Comparison of ENCODE assay signal across 8 mouse cellular contexts in the genomic region with DNA sequence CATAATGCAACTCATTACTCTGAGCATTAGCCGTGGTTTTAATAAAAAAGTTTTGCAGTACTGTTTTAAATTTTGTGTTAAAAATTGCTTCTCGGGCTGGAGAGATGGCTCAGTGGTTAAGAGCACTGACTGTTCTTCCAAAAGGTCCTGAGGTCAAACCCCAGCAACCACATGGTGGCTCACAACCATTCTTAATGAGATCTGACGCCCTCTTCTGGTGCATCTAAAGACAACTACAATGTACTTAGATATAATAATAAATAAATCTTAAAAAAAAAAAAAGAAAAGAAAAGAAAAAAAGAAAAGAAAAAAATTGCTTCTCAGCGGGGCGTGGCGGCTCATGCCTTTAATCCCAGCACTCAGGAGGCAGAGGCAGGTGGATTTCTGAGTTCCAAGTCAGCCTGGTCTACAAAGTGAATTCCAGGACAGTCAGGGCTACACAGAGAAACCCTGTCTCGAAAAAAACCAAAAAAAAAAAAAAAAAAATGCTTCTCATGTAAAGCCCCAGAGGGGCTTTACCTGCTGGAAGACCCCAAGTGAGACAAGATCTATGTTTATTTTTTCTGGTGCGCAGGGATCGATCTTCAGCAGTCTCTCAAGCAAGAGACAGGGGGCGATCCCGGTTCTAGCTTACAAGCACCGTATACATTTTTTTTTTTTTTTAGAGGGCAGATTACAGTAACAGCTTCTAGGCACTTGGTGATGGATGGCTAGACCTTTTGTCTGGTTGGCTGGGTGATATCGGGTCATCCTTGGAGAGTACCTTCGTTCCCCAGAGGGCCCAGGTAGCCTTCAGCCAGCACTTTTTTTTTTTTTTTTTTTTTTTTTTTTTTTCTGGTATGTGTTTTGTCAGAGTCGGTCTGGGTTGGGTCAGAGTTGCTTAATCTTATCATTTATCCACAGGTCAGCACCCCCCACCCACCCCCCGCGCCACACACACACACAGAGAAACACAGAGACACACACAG. TPM values are rescaled to one million over a fixed set of nuclear protein-coding genes. Genes with fewer than 3 reads are reported as not detected.
DNase-seq lines count a peak whose midpoint lies in the region; ATAC-seq and TF ChIP-seq lines count a peak whose summit lies in the region.

No protein-coding gene starts in this region.

- 24% methylated on average over 17 of the region's 17 CpGs for WGBS in hindbrain, embryonic 16.5 days
- WGBS in liver, adult 2 months: 24% methylated on average over 17 of the region's 17 CpGs

- peak overlapping the region; percentile 10; the same call in 1 of the 2 replicates for H3K27ac ChIP-seq in embryonic fibroblast, embryonic 13.5 days (ENCODE audit: insufficient read depth, low read length)
- H3K27ac ChIP-seq in hindbrain, embryonic 16.5 days (ENCODE audit: low read depth, low read length): no peak overlapping the region
- H3K27ac ChIP-seq in liver, adult 2 months (replicated peaks; ENCODE audit: insufficient read depth, low read depth, low read length): peak overlapping the region; percentile 98

- H3K4me2 ChIP-seq in hindbrain, embryonic 16.5 days (ENCODE audit: low read length): peak overlapping the region; percentile 75
- H3K4me2 ChIP-seq in myocyte (ENCODE audit: low read depth): peak overlapping the region; percentile 66

- peak overlapping the region; percentile 37 for H3K4me3 ChIP-seq in embryonic fibroblast, embryonic 13.5 days (ENCODE audit: insufficient read depth, low read length)
- peak overlapping the region; percentile 88 for H3K4me3 ChIP-seq in hindbrain, embryonic 16.5 days (ENCODE audit: low read length)
- peak overlapping the region; percentile 94 for H3K4me3 ChIP-seq in liver, adult 2 months (ENCODE audit: insufficient read depth, low read depth, low read length)
- H3K4me3 ChIP-seq in myocyte: peak overlapping the region; percentile 52

- no peaks in the 10 kb centered on the region for H3K36me3 ChIP-seq in hindbrain, embryonic 16.5 days (ENCODE audit: control insufficient read depth, insufficient read depth, low read length)
- no peaks in the 10 kb centered on the region; the same call in 1 of the 2 replicates for H3K36me3 ChIP-seq in liver, adult 2 months (ENCODE audit: control insufficient read depth, insufficient read depth, low read length)
- H3K36me3 ChIP-seq in myocyte (ENCODE audit: control insufficient read depth, insufficient read depth): no peaks in the 10 kb centered on the region

- no peaks in the 10 kb centered on the region for H3K4me1 ChIP-seq in embryonic fibroblast, embryonic 13.5 days (ENCODE audit: control insufficient read depth, insufficient read depth, low read length)
- no peaks in the 10 kb centered on the region for H3K4me1 ChIP-seq in hindbrain, embryonic 16.5 days (ENCODE audit: control insufficient read depth, insufficient read depth, low read depth, low read length)
- peaks cover 4% of the 10 kb centered on the region; the same call in 1 of the 2 replicates for H3K4me1 ChIP-seq in liver, adult 2 months (ENCODE audit: control insufficient read depth, insufficient read depth, low read length)

- no peaks in the 10 kb centered on the region for H3K27me3 ChIP-seq in hindbrain, embryonic 16.5 days (replicated peaks; ENCODE audit: control insufficient read depth, insufficient read depth, low read length)
- no peaks in the 10 kb centered on the region for H3K27me3 ChIP-seq in liver, adult 2 months (ENCODE audit: control insufficient read depth, insufficient read depth, low read length)
- H3K27me3 ChIP-seq in myocyte (ENCODE audit: control insufficient read depth, insufficient read depth, insufficient read length): no peaks in the 10 kb centered on the region

- ATAC-seq in hindbrain, embryonic 16.5 days: peak; percentile 65

- H3K9me3 ChIP-seq in hindbrain, embryonic 16.5 days (ENCODE audit: control insufficient read depth, low read length): no peaks in the 10 kb centered on the region

- TF ChIP-seq POLR2A in embryonic fibroblast, embryonic 13.5 days (IDR thresholded peaks at IDR 0.05; ENCODE audit: low read depth, low read length): no peak
- TF ChIP-seq POLR2A in liver, adult 2 months (IDR thresholded peaks at IDR 0.05; ENCODE audit: extremely low read depth, insufficient read depth, low read length): no peak
- TF ChIP-seq POLR2A in myocyte (IDR thresholded peaks at IDR 0.05; ENCODE audit: insufficient read length, low read depth): no peak

- no peaks in the 10 kb centered on the region; the same call in 1 of the 2 replicates for H3K79me2 ChIP-seq in liver, adult 2 months (ENCODE audit: control insufficient read depth, insufficient read depth, low read length)
- peaks cover 2% of the 10 kb centered on the region for H3K79me2 ChIP-seq in myocyte (ENCODE audit: control insufficient read depth, insufficient read depth)

- H3K9ac ChIP-seq in hindbrain, embryonic 16.5 days (ENCODE audit: low read depth, low read length): peak overlapping the region; percentile 86; the same call in 1 of the 2 replicates
- peak overlapping the region; percentile 61 for H3K9ac ChIP-seq in liver, adult 2 months (ENCODE audit: low read depth, low read length)

- DNase-seq in layer of hippocampus, adult 11-12 months (ENCODE audit: low spot score): peak; percentile 12
- DNase-seq in layer of hippocampus, adult 9-10 months (ENCODE audit: low spot score): no peak
- DNase-seq in brain, adult 2 months (ENCODE audit: low read depth, low spot score): peak; percentile 76
- DNase-seq in liver, adult 2 months (ENCODE audit: extremely low read depth, low read depth, low spot score): peak; percentile 91
- DNase-seq in thymus, postnatal 25 days: peak; percentile 63

- no peak for TF ChIP-seq CTCF in embryonic fibroblast, embryonic 13.5 days (IDR thresholded peaks at IDR 0.05; ENCODE audit: borderline replicate concordance, insufficient read depth, low read length)
- no peak for TF ChIP-seq CTCF in liver, adult 2 months (IDR thresholded peaks at IDR 0.05; ENCODE audit: low read depth, low read length)

- H3ac ChIP-seq in myocyte (ENCODE audit: control insufficient read depth, insufficient read length): peak overlapping the region; percentile 90

TF ChIP-seq in myocyte, 11 proteins besides CTCF, POLR2A, EP300 and RAD21:
- TF ChIP-seq SRF (IDR thresholded peaks at IDR 0.05; ENCODE audit: control insufficient read depth, insufficient read length, low read depth) (no peak), TCF12 (IDR thresholded peaks at IDR 0.05; ENCODE audit: insufficient read depth, poor library complexity, severe bottlenecking) (no peak), CEBPB (IDR thresholded peaks at IDR 0.05; ENCODE audit: insufficient read depth, poor library complexity, severe bottlenecking) (0 out of 2 replicates have a peak, but pooled peaks have one; percentile 34)

RNA-seq across cellular contexts. Expression of gene Zfp809, which starts 0.7 kb away (rescaled TPM):
- polyA plus RNA-seq in embryonic fibroblast, embryonic 13.5 days (2011; ENCODE audit: insufficient read length, low read depth, missing spikeins): 35.7 and 38.8 TPM in 2 replicates
- polyA plus RNA-seq in hindbrain, embryonic 16.5 days (2015; fragmentation: Nextera tagmentation; extraction: Ambion mirVana): 9.3 and 10.2 TPM in 2 replicates
- 15.8 and 18.6 TPM in 2 replicates for total RNA-seq in liver, adult 2 months (2014; rRNA removed)
- polyA plus RNA-seq in liver, adult 2 months (2012; rRNA removed): 12.8 and 15.5 TPM in 2 replicates
- polyA plus RNA-seq in myocyte (2012; fragmentation: generic; extraction: Trizol): 4.3 TPM

RNA-seq across cellular contexts. Expression of gene Zfp599, which starts 34.9 kb away (rescaled TPM):
- polyA plus RNA-seq in embryonic fibroblast, embryonic 13.5 days (2011; ENCODE audit: insufficient read length, low read depth, missing spikeins): 3.3 and 3.6 TPM in 2 replicates
- 7.1 and 7.4 TPM in 2 replicates for polyA plus RNA-seq in hindbrain, embryonic 16.5 days (2015; fragmentation: Nextera tagmentation; extraction: Ambion mirVana)
- 0.09 and 0.13 TPM in 2 replicates for total RNA-seq in liver, adult 2 months (2014; rRNA removed)
- not detected in 2 replicates for polyA plus RNA-seq in liver, adult 2 months (2012; rRNA removed)
- 0.53 TPM for polyA plus RNA-seq in myocyte (2012; fragmentation: generic; extraction: Trizol)

RNA-seq across cellular contexts. Expression of gene Zfp872, which starts 36.9 kb away (rescaled TPM):
- not detected in 2 replicates for polyA plus RNA-seq in embryonic fibroblast, embryonic 13.5 days (2011; ENCODE audit: insufficient read length, low read depth, missing spikeins)
- polyA plus RNA-seq in hindbrain, embryonic 16.5 days (2015; fragmentation: Nextera tagmentation; extraction: Ambion mirVana): 0.79 and 1.1 TPM in 2 replicates
- total RNA-seq in liver, adult 2 months (2014; rRNA removed): 0.09 and 0.20 TPM in 2 replicates
- 0.07 TPM in 1 of 2 replicates, not detected in the other for polyA plus RNA-seq in liver, adult 2 months (2012; rRNA removed)
- not detected for polyA plus RNA-seq in myocyte (2012; fragmentation: generic; extraction: Trizol)

Comparison
In these comparisons a context has a peak if more than half of its experiments do, and no peak if none do; other contexts are left out.
1. H3K4me3 ChIP-seq: peak in every context shown above with its lines; median percentile 94 in liver, adult 2 months; 88 in hindbrain, embryonic 16.5 days; 52 in myocyte; 37 in embryonic fibroblast, embryonic 13.5 days.